Mouse (Mus musculus) stomach, postnatal 0 days (tissue): ENCODE data around the gene Dync1i2.

Experiments used
- CTCF ChIP-seq: IDR thresholded peaks from 2 replicates; pipeline ENCODE4 v1.5.1; 2016; ENCODE audit warnings: antibody characterized with exemption, low read depth, mild to moderate bottlenecking, moderate library complexity
- EP300 ChIP-seq: optimal IDR thresholded peaks from 2 replicates; pipeline ENCODE3; 2016; ENCODE audit warnings: antibody characterized with exemption

DNA sequence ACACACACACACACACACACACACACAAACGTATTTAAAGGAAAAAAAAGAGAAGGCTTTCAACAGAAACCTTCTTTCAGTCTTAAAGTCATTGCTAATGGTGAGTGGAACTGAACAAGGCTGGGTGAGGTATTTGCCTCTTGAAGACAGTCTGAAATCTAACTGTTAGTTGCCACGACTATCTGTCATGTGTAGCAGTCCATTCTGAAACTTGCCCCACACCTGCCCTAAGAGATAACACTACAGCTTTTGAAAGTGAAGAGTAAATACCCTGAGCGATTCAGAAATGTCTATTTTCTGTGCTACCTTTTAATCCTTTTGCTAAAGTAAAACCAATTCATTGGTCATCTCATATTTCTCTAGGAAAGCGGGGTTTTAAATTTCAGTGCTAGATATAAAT is 23.9 kb downstream of the Dync1i2 start:
- TF ChIP-seq CTCF (no peak), EP300 (no peak)
